Comparison of ENCODE assay signal across 8 mouse cellular contexts in genomic region chr16:11980764-11981163, GRCm38 (mm10). TPM values are rescaled to one million over a fixed set of nuclear protein-coding genes. Genes with fewer than 3 reads are reported as not detected.
DNase-seq lines count a peak whose midpoint lies in the region.

No protein-coding gene starts in this region.

- no peaks in the 10 kb centered on the region for H3K9me3 ChIP-seq in heart, embryonic 10.5 days

- peaks cover 22% of the 10 kb centered on the region for H3K4me1 ChIP-seq in heart, embryonic 10.5 days

- H3K27ac ChIP-seq in heart, embryonic 10.5 days: no peak overlapping the region

- WGBS in heart, embryonic 10.5 days: 17% methylated on average over 3 of the region's 3 CpGs

- peaks cover 56% of the 10 kb centered on the region for H3K27me3 ChIP-seq in heart, embryonic 10.5 days (ENCODE audit: insufficient read depth, poor library complexity, severe bottlenecking)

- no peaks in the 10 kb centered on the region for H3K36me3 ChIP-seq in heart, embryonic 10.5 days

- H3K4me3 ChIP-seq in heart, embryonic 10.5 days: no peak overlapping the region

- DNase-seq in heart, adult 11 months: peak; percentile 82
- DNase-seq in heart, embryonic 10.5 days (ENCODE audit: low spot score): no peak
- DNase-seq in urinary bladder, postnatal 14 days (ENCODE audit: low spot score): peak; percentile 24
- DNase-seq in urinary bladder, postnatal 25 days (ENCODE audit: low spot score): no peak
- DNase-seq in frontal cortex, postnatal 36 days (ENCODE audit: low spot score in 2 of 2): peak; percentile 50 to 78
- DNase-seq in left cerebral cortex, postnatal 25 days (ENCODE audit: low spot score in 2 of 2): peak; percentile 66 to 84
- DNase-seq in thymus, postnatal 0 days (ENCODE audit: low spot score): no peak
- no peak for DNase-seq in thymus, adult 18-20 months

- intact Hi-C loops in left cerebral cortex, postnatal 25 days (cut with DNase I): loop anchor here (10.0 kb wide), 2 partner anchors 1044 to 1124 kb away; partner anchors contain the start of gene Ercc4

RNA-seq across cellular contexts. Expression of gene Shisa9, which starts 3.1 kb away (rescaled TPM):
- 0.04 and 0.19 TPM in 2 replicates for polyA plus RNA-seq in heart, embryonic 10.5 days (2016; fragmentation: Nextera tagmentation; extraction: Ambion mirVana)
- 10 to 100 TPM; 68.1 to 71.7 TPM for total RNA-seq in left cerebral cortex, postnatal 25 days (2021)
- 0.25 and 0.77 TPM in 2 replicates for polyA plus RNA-seq in thymus, postnatal 0 days (2015; fragmentation: Nextera tagmentation; extraction: Ambion mirVana)

Comparison
In these comparisons a context has a peak if more than half of its experiments do, and no peak if none do; other contexts are left out.
1. DNase-seq: peak in heart, adult 11 months (single experiment), urinary bladder, postnatal 14 days (single experiment), frontal cortex, postnatal 36 days (2 of 2) and left cerebral cortex, postnatal 25 days (2 of 2); none in heart, embryonic 10.5 days (single experiment), urinary bladder, postnatal 25 days (single experiment), thymus, postnatal 0 days (single experiment) and thymus, adult 18-20 months (0 of 2).